Mouse (Mus musculus): ENCODE measurements at regions not wholly inside any gene's neighbourhood (a gene's known extent, or its start where the extent isn't known, plus 50 kb on each side); places are given as distances from the start of the nearest gene placed in this dataset.
A peak's percentile ranks its signal among the peaks of the same experiment; 100 is the strongest.
"Not testable (repeated sequence)": the region's sequence is repeated elsewhere in the genome, so short reads cannot be mapped to it uniquely, and the experiment has no call there.

DNA sequence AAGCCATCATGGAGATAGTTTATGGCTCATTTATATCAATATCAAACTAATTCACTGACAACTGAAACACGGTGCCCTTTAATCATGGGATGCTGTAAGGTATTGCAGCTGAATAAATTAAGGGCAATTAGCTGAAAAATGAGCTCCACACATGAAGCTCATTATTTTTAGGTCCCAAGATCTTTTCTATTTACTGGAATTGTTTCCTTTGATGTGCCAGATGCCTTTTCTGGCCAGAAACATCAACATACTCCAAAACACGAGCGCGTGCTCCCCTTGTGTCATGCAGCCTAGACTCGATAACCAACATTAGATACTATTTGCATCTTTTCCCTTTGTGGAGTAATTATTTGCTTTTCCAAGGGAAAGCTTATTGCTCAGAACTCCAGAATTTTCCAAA lies 480.6 kb downstream of the Cbln4 start:
- WGBS: 39% methylated on average over 5 of the region's 5 CpGs
- Histone ChIP-seq H3K27ac (no peak overlapping the region), H3K4me1 (no peaks in the 10 kb centered on the region), H3K4me2 (no peak overlapping the region), H3K9ac (no peak overlapping the region), H3K36me3 (no peaks in the 10 kb centered on the region), H3K4me3 (no peak overlapping the region), H3K9me3 (no peaks in the 10 kb centered on the region), H3K27me3 (no peaks in the 10 kb centered on the region)
- no peak for ATAC-seq (ENCODE audit: insufficient number of reproducible peaks, insufficient read depth, low FRiP score, low TSS enrichment, low read depth)

DNA sequence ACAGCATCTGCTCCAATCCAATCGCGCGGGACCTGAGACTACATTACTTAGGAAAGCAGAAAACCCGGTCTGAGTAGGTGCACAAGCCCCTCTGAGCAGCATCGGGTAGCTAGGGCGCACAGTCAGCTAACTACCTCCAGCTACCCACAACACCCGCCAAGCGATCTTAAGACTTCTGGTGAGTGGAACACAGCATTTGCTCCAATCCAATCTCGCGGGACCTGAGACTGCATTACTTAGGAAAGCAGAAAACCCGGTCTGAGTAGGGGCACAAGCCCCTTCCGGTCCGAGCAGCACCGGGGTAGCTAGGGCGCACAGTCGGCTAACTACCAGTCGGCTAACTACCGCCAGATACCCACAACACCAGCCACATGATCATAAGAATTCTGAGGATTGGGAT lies 500.5 kb downstream of the Cbln4 start:
- not testable (repeated sequence) for H3K9ac ChIP-seq; ATAC-seq (ENCODE audit: insufficient number of reproducible peaks, insufficient read depth, low FRiP score, low TSS enrichment, low read depth); H3K27me3 ChIP-seq; H3K4me1 ChIP-seq; H3K9me3 ChIP-seq; H3K36me3 ChIP-seq; H3K4me3 ChIP-seq; H3K27ac ChIP-seq; H3K4me2 ChIP-seq
- WGBS: 89% methylated on average over 18 of the region's 18 CpGs

DNA sequence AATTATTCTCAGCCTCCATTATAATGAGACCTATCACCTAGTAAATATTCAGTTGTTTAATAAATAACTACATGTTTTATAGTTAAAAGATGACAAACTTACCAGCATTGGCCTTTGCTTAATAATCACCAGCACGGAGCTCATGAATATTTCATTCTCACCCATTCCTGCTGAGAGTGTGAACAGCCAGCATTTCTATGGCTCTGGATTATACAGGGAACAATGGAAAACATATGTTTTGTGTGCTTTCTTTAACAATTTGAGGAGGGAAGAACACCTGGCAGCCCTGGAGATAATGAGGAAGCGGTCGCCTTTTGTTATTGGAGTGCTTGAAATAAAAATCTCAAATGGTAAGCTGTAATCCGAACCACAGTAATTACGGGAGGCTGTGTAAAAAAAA lies 528.4 kb downstream of the Cbln4 start:
- Histone ChIP-seq H3K4me3 (no peak overlapping the region), H3K4me2 (no peak overlapping the region), H3K9me3 (no peaks in the 10 kb centered on the region), H3K9ac (no peak overlapping the region), H3K4me1 (no peaks in the 10 kb centered on the region), H3K36me3 (no peaks in the 10 kb centered on the region), H3K27ac (no peak overlapping the region), H3K27me3 (no peaks in the 10 kb centered on the region)
- 62% methylated on average over 5 of the region's 5 CpGs for WGBS
- no peak for ATAC-seq (ENCODE audit: insufficient number of reproducible peaks, insufficient read depth, low FRiP score, low TSS enrichment, low read depth)

DNA sequence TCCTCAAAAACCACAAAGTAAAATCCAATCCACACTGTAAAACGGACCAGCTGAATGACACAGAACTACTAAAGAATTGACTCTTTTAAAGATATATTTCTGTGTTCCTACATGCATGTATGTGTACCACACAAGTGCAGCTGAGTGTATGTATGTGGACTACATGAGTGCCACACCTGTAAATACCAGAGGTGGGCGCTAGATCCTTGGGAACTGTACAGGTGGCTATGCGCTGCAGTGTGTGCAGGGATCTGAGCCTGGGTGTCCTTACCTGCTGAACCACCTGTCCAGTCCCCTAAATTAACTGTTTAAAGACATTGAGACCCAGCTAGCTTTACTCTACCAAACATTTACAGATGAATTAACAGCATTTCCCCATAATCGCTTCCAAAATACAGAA lies 546.6 kb downstream of the Cbln4 start:
- ATAC-seq (ENCODE audit: insufficient number of reproducible peaks, insufficient read depth, low FRiP score, low TSS enrichment, low read depth): no peak
- no peak overlapping the region for H3K9ac ChIP-seq

DNA sequence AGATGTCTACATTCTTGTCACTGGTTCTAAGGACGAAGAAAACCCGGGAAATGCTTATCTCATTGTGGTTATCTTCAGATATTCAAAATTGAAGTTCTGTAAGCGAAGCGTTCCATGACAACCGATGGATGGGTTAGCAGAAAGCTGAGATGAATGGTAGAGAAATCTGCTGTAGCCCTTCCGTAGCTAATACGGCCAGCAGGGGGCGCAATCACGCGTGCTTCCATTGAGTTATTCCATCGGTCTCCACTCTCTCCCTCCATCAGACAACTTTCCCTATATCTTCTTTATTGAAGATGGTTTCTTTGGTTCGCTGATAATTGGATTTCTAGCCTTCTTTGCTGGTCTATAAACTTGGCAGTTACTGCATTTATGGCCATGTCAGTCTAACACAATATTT lies 549.5 kb downstream of the Cbln4 start:
- ATAC-seq (ENCODE audit: insufficient number of reproducible peaks, insufficient read depth, low FRiP score, low TSS enrichment, low read depth): no peak
- no peak overlapping the region for H3K4me3 ChIP-seq
- H3K4me1 ChIP-seq: no peaks in the 10 kb centered on the region
- H3K36me3 ChIP-seq: no peaks in the 10 kb centered on the region
- no peak overlapping the region for H3K27ac ChIP-seq
- no peaks in the 10 kb centered on the region for H3K9me3 ChIP-seq
- no peak overlapping the region for H3K4me2 ChIP-seq
- 32% methylated on average over 12 of the region's 12 CpGs for WGBS
- no peaks in the 10 kb centered on the region for H3K27me3 ChIP-seq
- H3K9ac ChIP-seq: no peak overlapping the region

More for the DNA sequence above, 546.6 kb downstream of the Cbln4 start:
- peaks cover under 1% of the 10 kb centered on the region; the same call in 1 of the 2 replicates for H3K9me3 ChIP-seq
- no peaks in the 10 kb centered on the region for H3K4me1 ChIP-seq
- H3K36me3 ChIP-seq: no peaks in the 10 kb centered on the region
- H3K4me2 ChIP-seq: no peak overlapping the region
- no peak overlapping the region for H3K4me3 ChIP-seq
- no peak overlapping the region for H3K27ac ChIP-seq
- H3K27me3 ChIP-seq: no peaks in the 10 kb centered on the region
- WGBS: 70% methylated on average over 4 of the region's 4 CpGs

DNA sequence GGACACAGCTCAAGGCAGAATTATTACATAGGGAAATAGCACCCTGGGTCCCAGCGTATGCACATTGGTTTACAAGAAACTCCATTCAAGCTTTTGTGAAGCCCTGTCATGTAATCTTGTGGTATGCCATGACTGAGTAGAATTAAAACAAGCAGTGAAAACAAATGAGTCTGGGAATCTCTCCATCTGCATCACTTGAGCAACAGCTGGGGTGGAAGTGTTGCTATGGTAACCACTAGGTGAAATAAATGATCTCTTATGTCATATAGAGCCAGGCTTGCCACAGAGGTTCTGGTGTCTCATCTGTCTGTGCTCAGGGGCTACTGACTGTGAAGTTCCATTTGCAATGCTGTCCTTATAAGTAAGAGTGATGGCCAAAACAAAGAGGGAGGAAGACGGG lies 556.0 kb downstream of the Cbln4 start:
- Histone ChIP-seq H3K36me3 (no peaks in the 10 kb centered on the region), H3K4me3 (no peak overlapping the region), H3K9me3 (no peaks in the 10 kb centered on the region), H3K9ac (no peak overlapping the region), H3K27ac (no peak overlapping the region), H3K4me1 (no peaks in the 10 kb centered on the region), H3K27me3 (no peaks in the 10 kb centered on the region), H3K4me2 (no peak overlapping the region)
- 67% methylated on average over 2 of the region's 2 CpGs for WGBS
- no peak for ATAC-seq (ENCODE audit: insufficient number of reproducible peaks, insufficient read depth, low FRiP score, low TSS enrichment, low read depth)

DNA sequence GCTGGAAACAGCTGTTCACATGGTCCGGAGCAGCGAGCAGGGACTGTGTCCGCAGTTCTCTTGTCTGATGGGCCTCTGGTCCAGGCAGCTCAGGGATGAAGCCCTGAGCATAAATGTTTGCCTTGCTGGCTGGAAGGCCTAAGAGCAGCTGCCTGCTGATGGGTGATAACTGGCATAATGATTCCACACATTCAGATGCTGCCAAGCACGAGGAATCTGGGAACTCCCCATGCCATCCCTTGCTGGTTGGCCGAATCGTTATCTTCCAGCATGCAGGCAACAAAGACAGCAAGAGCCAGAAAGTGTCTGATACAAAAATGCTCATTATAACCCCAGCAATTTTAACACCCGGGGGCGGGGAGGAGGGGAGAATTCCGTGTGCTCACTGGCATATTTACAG lies 590.0 kb downstream of the Cbln4 start:
- H3K36me3 ChIP-seq: no peaks in the 10 kb centered on the region
- no peak overlapping the region for H3K4me2 ChIP-seq
- H3K4me3 ChIP-seq: no peak overlapping the region
- no peaks in the 10 kb centered on the region for H3K9me3 ChIP-seq
- no peak for ATAC-seq (ENCODE audit: insufficient number of reproducible peaks, insufficient read depth, low FRiP score, low TSS enrichment, low read depth)
- 76% methylated on average over 9 of the region's 9 CpGs for WGBS
- no peaks in the 10 kb centered on the region for H3K27me3 ChIP-seq
- H3K4me1 ChIP-seq: no peaks in the 10 kb centered on the region
- no peak overlapping the region for H3K27ac ChIP-seq
- no peak overlapping the region for H3K9ac ChIP-seq

DNA sequence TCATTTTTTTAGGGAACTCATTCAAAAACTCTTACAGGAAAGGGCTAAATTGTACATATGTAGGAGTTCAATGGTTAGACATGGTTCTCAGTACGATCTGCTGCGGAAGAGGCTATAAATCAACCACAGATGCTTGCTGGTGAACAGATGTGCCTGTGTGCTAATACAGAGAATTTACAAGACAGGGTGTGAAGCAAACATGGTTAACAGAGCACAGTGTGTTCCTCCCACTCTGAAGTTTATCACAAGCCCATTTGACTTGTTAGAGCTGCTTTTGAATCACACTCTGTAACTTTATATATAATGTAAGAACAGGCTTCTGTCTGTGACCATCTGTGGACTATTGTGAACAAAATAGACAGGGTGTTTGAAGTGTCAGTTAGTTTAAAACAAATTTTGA lies 637.2 kb downstream of the Cbln4 start:
- Histone ChIP-seq H3K9me3 (no peaks in the 10 kb centered on the region), H3K4me1 (no peaks in the 10 kb centered on the region), H3K27me3 (no peaks in the 10 kb centered on the region), H3K36me3 (no peaks in the 10 kb centered on the region), H3K9ac (no peak overlapping the region), H3K4me2 (no peak overlapping the region), H3K27ac (no peak overlapping the region), H3K4me3 (no peak overlapping the region)
- ATAC-seq (ENCODE audit: insufficient number of reproducible peaks, insufficient read depth, low FRiP score, low TSS enrichment, low read depth): no peak
- 39% methylated on average over 2 of the region's 2 CpGs for WGBS

DNA sequence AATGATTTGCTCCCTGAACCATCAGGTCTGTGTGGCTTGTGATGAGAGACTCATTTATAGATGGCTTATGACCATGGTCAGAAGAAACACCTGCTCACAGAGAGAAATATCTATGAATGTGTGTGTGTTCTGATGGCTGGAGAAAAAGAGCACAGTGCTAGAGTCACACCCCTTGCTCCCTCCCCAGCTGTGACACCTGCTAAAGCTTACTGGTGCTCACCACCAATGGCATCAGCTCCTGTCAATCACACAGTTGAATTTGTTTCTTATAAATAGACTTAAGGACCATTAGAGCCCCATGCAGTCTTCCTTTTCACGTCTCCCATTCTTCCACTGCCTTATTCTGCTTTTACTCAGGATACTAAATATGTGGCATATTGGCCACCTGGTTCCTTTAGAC lies 654.3 kb downstream of the Cbln4 start:
- H3K4me1 ChIP-seq: no peaks in the 10 kb centered on the region
- no peaks in the 10 kb centered on the region for H3K36me3 ChIP-seq
- H3K4me2 ChIP-seq: no peak overlapping the region
- WGBS: 77% methylated on average over 1 of the region's 1 CpGs
- H3K9me3 ChIP-seq: 0 out of 2 replicates have a peak, but pooled peaks cover 2% of the 10 kb centered on the region
- no peak overlapping the region for H3K27ac ChIP-seq
- H3K27me3 ChIP-seq: no peaks in the 10 kb centered on the region
- no peak overlapping the region for H3K4me3 ChIP-seq
- no peak for ATAC-seq (ENCODE audit: insufficient number of reproducible peaks, insufficient read depth, low FRiP score, low TSS enrichment, low read depth)
- no peak overlapping the region for H3K9ac ChIP-seq

DNA sequence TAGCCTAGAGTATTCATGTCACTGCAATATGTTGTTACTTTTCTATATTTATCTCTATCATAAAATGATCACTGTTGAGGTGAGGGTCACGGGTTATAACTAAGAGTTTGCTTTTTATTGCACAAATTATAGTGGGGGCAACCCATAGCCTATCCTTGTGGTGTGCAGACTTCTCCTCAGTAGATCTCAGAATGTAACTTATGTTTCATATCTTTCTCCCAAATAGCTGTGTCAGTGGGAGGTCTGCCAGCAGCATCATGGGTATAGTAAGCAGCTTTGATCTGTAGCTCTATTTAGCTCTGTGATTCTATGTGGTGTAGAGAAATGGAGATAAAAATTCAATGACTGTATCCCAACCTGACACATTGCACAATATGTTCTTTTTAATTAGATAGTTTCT lies 641.9 kb downstream of the Dok5 start:
- H3K27ac ChIP-seq: no peak overlapping the region
- H3K4me2 ChIP-seq: no peak overlapping the region
- no peaks in the 10 kb centered on the region for H3K4me1 ChIP-seq
- no peaks in the 10 kb centered on the region for H3K27me3 ChIP-seq
- H3K4me3 ChIP-seq: no peak overlapping the region
- no peak overlapping the region for H3K9ac ChIP-seq
- ATAC-seq (ENCODE audit: insufficient number of reproducible peaks, insufficient read depth, low FRiP score, low TSS enrichment, low read depth): peak; percentile 56; the same call in 1 of the 2 replicates
- WGBS: 57% methylated on average over 1 of the region's 1 CpGs
- no peaks in the 10 kb centered on the region for H3K36me3 ChIP-seq
- no peaks in the 10 kb centered on the region for H3K9me3 ChIP-seq

DNA sequence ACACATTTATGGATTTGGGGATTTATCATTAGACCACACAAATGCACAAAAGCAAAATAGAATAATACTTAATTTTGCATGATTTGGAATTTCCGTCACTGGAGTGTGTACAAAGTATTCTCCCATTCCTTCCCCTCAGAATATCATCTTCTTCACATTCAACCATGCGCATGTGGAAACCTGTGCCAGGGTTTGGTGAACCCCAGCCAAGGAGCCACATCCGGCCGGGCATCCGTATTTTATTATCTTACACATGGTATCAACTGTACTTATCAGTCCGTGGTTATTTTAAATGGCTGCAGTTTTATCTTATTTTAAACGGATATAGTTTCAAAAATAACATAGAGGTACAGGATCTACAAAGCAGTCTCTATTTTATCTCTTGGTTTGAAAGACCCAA lies 641.4 kb downstream of the Dok5 start:
- H3K36me3 ChIP-seq: no peaks in the 10 kb centered on the region
- no peaks in the 10 kb centered on the region for H3K27me3 ChIP-seq
- no peaks in the 10 kb centered on the region for H3K4me1 ChIP-seq
- no peak overlapping the region for H3K27ac ChIP-seq
- H3K9me3 ChIP-seq: no peaks in the 10 kb centered on the region
- WGBS: 79% methylated on average over 7 of the region's 7 CpGs
- H3K9ac ChIP-seq: no peak overlapping the region
- no peak for ATAC-seq (ENCODE audit: insufficient number of reproducible peaks, insufficient read depth, low FRiP score, low TSS enrichment, low read depth)
- no peak overlapping the region for H3K4me2 ChIP-seq
- no peak overlapping the region for H3K4me3 ChIP-seq

DNA sequence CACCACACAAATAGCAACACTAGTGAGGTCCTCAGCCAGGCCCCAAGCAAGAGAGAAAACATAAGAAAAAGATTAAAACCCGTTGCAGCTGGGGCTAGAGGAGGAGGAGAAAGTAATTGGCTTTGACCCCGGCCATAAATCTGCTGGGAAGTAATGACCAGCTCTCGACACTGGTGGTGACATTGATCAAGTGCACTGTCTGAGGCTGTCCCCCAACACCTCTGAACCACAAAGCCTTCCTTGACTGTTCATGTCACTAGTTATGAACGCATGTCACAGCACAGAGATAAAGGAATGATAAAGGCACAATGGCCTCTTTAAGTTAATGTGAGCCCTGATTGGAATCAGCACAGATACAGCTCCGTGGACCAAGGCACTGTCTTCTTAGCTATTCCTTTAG lies 640.1 kb downstream of the Dok5 start:
- H3K9me3 ChIP-seq: no peaks in the 10 kb centered on the region
- no peaks in the 10 kb centered on the region for H3K27me3 ChIP-seq
- no peak overlapping the region for H3K9ac ChIP-seq
- no peak overlapping the region for H3K27ac ChIP-seq
- no peaks in the 10 kb centered on the region for H3K4me1 ChIP-seq
- ATAC-seq (ENCODE audit: insufficient number of reproducible peaks, insufficient read depth, low FRiP score, low TSS enrichment, low read depth): no peak
- WGBS: 64% methylated on average over 5 of the region's 5 CpGs
- H3K36me3 ChIP-seq: no peaks in the 10 kb centered on the region
- H3K4me3 ChIP-seq: no peak overlapping the region
- H3K4me2 ChIP-seq: no peak overlapping the region

DNA sequence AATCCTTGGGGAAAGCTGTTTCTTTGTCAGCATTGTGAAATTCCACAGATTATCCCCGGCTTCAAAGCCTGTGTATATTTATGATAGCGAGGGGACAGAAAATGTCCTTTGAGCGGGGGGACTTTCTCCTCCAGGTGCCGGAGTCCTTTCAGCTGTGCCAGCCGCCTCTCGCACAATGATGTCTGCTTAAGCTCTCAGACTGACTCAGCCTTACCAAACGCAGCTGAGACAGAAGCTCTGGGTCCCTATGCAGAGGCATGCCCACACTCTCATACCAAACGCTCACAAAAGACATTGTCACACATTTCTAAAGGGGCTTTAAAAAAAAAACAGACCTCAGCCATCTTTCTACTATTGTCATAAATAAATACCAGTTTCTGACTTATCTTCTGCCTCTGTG lies 633.9 kb downstream of the Dok5 start:
- H3K4me1 ChIP-seq: no peaks in the 10 kb centered on the region
- no peak for ATAC-seq (ENCODE audit: insufficient number of reproducible peaks, insufficient read depth, low FRiP score, low TSS enrichment, low read depth)
- no peaks in the 10 kb centered on the region for H3K36me3 ChIP-seq
- no peak overlapping the region for H3K4me2 ChIP-seq
- no peak overlapping the region for H3K4me3 ChIP-seq
- no peaks in the 10 kb centered on the region for H3K27me3 ChIP-seq
- no peak overlapping the region for H3K9ac ChIP-seq
- WGBS: 76% methylated on average over 8 of the region's 8 CpGs
- no peak overlapping the region for H3K27ac ChIP-seq
- peaks cover 5% of the 10 kb centered on the region; the same call in 1 of the 2 replicates for H3K9me3 ChIP-seq
